Mouse (Mus musculus): ENCODE measurements around the gene Hapln3. TPM values are rescaled to one million over a fixed set of nuclear protein-coding genes. Genes with fewer than 3 reads are reported as not detected.

Hapln3 gene
- total RNA-seq (2021), result 1.1 and 1.3 TPM in 2 replicates
- long read RNA-seq, experiment 1, partial matches to known transcripts, result 0 of 1 reads
- long read RNA-seq, experiment 1, other reads (novel, unspliced or antisense), result 1 of 1 reads
- long read RNA-seq, experiment 2, result 0 reads

DNA sequence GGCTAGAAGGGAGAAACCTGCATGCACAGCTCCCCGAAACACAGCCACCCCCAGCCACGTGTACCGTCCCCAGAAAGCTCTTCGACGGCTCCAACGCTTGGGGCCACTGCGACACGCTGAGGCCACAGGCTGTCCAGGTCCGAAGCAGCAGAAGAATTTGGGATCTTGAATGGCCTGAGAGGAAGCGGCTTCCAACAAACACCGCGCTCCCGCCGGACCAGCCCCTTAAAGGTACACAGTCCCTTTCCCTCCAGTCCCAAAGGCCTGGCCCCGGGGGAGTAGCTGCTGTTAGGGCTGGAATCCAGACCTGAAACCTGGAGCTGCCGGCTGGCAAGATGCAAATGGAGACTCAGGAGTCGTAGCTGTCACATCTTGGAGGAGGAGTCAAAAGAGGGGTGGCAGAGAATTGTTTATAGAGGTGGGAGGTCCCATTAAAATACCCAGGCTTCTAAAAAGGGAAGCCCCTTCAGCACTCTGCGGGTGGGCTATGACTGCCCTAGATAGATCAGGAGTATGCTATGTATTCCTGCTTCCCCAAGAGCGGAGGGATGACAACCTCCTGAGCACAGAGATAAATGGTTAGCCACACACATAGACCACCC, at the start of gene Hapln3:
Gene Hapln3 (minus strand): TSS at position 176 of the 602 bp plus-strand sequence.
- peak; percentile 73 for DNase-seq

DNA sequence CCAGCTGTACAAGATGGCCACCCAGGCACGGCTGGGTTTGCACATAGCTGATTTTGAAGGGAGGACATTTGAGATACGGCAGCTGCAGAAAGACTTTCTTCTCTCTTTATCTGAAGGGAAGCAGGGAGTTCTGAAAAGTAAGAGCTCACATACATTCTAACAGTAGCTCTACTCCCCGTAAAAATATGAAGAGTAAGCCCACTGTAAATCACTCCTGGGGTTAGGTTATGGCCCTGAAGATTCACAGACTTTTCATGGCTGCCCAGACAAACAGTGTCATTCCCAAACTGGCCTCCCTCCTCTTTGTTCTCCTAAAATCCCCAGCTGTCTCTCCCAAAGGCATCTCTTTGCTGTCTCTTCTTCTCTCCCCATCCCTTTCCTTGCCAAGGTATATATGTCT, 43.0 kb upstream of the Hapln3 start:
- DNase-seq, result no peak

DNA sequence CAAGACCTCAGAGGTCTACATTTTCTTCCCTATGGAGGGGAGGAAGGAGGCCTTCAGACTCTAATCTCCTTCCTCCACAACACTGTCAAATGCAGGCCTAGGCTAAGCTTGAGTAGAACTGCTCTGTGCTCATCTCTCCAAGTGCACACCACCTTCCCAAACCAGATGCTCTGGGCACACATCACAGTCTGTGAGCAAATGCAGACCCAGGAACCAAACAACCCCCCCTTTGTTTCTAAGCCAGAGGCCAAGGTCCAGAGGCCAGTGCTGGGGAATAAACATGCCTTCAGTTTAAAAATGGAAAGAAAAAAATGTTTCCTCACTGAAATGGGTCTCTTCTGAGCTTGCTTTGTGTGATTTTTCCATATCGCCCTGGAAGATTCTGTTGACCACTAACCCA, 41.0 kb upstream of the Hapln3 start:
- DNase-seq, result no peak

DNA sequence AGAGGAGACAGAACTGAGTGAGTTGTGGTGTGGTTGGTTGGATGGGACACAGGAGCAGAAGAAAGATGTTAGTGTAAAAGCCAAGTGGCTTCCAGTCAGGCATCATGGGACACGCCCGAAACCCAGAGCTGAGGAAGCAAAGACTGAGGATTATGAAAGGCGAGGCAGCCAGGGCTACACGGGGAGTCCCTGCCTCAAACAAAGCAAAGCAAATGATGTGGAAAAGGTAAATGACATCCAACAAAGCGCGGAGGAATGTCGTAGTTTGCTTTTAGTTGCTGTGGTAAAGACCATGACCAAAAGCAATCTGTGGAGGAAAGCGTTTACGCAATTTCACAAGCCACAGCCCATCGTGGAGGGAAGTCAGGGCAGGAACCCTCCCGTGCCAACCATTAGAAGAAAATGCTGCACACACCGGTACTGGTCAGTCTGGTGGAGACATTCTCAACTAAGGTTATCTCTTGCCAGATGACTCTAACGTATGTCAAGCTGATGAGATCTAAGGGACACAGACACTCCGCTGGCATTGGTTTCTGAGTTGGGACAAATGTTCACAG, 36.3 kb upstream of the Hapln3 start:
- no peak for DNase-seq

DNA sequence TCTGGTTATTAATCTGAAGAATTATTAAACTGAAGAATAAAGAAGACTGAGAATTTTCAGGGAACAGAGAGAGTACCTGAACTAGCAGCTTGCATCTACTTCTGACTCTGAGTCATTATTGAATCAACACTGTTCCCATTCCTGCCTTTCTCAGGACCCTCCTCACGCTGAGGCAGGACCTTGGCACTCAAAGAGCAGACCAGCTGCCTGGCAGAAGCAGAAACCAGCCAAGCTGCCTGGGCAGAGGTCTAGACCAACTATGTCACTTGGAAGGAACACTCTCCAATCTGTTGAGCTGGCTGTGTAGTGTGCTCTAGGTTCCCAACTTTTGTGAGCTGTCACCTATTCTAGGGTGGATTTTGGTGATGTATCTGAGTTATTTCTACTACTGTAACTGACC, 28.6 kb upstream of the Hapln3 start:
- DNase-seq, result no peak

DNA sequence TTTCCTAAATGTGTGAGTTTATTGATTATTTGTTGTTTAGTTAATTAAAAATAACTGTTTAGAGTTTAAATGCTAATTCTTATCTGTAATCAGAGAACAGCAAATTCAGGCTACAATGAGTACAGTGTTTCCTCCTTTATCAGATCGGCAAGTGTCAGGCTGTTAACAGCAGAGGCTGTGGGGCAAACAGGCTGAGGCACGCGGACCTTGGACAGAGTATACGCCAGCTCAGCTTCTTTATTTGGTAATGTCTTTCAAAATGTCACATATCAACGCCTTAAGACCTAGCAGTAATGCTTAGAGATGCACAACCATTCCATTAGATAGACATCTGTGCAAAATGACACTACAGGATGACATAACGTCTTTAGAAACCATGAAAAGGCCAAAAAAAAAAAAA, 18.7 kb upstream of the Hapln3 start:
- no peak for DNase-seq

DNA sequence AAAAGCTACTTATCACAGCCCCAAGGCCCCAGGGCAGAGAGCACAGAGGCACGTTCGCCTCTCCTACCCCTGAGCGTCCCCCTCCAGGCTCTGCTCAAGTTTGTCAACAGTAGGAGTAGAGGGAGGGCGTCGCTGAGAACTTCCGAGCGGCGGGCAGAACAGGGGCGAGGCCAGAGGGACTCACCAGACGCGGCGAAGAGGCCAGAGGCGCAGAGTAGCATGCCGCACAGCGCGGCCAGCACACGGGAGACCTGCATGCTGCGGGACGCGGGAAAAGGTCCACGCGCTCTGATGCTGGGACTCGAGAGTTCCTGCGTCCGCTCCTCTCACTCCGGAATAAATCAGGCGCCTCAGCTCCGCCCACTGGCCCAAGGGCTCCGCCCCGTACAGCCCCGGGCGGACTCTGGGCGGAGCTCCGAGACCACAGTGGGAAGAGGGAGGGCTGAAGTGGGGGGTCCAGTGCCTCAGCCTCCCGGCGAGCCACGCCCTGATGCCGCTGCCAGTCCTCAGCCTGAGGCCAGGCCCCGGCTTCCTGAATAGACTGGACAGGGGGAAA, 18.0 kb upstream of the Hapln3 start, which contains the start of gene Mfge8:
Gene Mfge8 (minus strand): TSS at position 350 of the 556 bp plus-strand sequence.
- DNase-seq, result peak; percentile 96

DNA sequence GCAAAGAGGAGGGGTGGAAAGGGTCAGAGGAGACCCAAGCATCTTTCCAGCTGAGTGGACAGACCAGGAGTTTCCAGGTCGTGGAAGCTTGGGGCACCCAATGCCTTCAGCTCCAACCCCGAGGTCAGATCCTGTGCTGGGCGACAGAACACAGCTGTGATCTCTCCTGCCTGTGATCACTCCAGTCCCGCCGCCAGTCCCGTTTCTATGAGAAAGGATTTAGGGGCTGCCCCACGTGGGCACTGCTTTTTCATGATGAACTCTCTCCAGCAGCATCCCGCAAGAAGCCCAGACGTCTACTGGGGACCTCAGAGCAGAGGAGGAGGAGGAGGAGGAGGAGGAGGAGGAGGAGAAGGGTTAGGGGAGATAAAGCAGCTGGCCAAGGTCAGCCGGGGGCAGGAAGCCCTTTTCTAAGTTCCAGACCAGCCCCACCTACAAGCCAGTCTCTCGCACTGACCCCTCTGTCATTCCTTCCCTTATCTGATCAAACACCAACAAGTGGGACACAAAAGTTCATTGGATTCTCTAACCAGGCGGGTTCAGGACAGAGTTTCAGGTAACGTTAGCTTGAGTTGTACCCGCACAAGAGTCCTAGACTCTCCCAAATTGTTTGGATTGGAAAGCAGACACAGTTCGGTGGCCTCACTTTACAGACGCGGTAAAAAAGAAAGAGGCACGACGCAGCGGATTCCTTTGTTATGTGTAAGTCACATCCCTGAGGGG, 17.3 kb upstream of the Hapln3 start:
- peak; percentile 43 for DNase-seq

DNA sequence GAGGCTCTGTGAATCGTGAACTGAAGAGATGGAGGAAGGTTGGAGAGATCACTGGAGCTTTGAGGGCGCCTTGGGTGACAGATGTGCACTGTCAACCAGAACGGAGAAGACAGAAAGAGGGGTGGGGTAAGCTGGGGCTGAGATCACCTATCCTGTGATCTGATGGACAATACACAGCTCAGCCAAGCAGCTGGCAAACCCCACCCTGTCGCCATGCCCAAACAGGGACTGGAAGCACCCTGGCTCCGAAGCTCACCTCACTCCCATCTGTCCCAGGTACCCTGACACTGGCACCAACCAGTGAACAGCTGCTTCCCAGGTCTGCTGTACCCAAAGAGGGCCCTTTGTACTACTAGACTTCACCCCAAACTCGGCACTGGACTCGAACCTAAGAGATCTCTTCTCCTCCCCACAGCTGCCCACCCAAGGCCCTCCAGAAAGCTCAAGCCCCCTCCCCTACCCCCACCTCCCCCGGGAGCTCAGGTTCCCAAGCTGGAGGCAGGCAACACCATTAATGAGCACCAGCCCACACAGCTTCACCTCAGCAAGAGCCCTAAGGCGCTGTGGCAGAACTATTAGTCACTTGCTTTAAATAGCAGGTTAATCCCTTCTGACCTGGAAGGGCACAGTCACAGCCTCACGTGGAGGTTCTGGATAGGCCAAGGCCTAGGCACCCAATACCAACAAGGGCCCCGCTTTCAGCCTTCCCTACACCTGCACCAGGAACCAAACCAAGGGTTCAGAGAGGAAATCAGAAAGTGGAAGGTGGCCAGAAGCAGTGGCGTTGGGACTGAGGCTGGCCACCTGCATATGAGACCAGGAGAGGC, 16.4 kb upstream of the Hapln3 start:
- DNase-seq, result no peak

DNA sequence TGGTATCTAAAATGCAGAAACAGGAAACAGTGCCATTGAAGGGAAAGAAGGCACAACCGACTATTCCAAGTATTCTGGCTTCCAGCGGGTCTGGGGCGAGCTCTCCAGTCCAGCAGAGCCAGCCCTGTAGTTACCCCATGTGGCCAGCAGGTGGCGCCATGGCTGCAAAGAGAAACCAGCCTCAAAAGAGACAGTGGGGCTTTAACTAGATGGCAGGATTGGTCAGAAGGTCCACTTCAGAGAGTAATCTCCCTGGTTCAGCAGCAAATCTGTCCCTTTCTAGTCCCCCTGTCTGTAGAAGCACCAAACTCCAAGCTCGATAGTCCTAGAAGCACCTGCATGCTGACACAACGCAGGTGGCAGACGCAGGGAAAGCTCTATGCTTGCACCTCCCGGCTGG, 10.1 kb upstream of the Hapln3 start:
- DNase-seq, result peak; percentile 90

DNA sequence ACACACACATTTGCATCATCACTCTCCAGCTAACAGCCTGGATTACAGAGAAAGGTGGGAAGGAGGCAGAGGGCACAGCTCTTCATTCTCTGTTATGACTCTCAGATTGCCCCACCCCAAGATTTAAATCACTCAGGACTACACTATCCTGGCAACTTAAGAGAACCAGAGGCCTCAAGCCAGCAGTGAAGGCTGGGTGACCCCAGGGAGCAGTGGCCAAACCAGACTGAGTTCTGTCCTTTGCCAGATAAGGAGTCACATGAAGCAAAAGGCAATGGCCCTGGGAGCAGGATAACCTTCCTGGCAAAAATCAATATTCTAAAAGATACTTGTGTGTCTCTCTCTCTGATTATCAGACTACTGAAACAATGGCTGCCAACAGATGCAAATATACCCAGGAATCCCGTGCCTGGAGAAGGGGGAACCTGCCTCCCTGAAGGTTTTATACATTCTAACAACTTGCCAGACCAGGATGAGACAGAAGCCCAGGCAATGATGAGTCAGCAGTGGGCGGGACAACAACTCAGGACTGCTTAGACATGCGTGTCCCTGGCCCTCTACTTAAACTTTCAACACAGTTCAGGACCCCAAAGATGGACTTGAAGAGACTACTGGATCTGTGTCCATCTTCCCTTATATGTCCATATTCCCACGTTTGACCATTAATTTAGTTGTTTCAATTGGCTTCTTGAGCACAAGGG, 9.2 kb upstream of the Hapln3 start:
- DNase-seq, result peak; percentile 51

DNA sequence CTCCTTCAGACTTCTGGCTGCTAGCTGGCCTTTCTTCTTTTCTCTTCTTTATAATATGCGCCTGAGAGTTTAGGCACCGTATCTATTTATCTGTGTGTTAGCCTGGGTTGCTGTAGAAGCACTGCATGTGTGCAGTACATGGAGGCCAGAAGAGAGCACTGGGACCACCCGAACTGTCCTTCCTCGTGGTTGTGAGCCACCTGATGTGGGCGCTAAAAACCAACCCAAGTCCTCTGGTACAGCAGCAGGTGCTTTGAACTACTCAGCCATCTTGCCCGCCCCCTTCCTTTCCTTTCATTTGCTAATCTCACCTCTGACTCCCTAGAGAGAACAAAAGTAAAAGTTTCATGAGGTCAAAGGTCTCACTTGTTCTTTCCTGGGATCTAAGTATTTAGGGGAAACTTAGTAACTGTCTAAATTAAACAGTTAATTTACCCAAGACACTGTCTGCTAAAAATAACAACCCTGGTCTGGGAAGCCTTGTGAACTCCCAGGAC, 8.6 kb upstream of the Hapln3 start:
- no peak for DNase-seq

DNA sequence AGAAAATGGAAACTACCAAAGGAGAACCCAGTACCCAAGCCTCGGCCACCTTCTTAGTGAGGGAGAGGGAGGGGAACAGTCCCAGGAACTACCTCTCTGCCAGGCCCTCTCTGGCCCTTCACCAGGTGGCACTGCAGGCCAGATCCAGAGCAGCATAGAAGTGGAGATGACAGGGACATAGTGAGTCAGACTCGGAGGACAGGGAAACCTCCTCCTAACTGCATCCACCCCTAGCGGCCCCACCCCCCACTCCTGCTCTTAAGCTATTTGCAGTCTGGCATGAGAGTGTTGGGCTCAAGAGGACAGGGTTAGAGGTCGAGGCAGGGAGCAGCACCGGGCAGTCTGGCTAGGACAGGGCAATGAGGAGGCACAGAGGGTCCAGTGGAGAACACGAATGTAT, 2.6 kb upstream of the Hapln3 start:
- peak; percentile 46 for DNase-seq

DNA sequence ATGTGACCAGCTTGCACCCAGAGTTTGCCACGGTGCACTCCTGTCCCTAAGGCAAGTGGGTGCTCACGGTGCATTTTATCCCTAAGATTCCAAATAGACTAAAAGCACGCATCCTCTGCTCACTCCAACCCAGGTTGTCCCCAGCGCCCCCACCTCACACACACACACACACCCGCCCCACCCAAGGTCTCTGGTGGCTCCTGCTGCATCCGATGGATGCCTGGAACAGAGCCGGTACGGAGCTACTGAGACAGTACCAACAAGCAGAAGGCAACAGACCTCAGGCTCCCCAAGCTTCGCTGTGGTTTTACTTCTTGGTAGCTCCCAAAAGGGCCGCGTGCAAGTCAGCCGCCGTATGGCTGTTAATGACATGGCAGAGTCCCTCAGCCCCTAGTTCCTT, 433 bp downstream of the Hapln3 start:
- DNase-seq, result peak; percentile 13

DNA sequence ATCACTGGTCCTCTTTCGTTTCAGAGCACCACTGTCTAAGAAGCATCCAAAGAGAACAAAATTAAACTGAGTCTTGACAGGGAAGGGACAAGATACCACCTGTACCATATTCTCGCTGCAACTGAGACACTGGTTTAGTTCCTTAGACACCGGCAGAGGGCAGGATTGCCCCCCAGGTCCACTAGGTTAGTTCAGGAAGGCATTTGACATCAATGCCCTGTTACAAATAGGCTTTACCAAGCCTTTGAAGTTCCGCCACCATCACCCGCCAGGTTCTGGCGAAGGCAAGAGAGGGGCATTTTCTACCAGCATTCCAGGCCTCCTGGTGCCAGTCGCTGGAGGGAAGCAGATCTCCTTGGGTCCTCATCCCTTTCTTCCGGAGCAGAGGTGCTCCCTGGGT, 935 bp downstream of the Hapln3 start:
- DNase-seq, result no peak

DNA sequence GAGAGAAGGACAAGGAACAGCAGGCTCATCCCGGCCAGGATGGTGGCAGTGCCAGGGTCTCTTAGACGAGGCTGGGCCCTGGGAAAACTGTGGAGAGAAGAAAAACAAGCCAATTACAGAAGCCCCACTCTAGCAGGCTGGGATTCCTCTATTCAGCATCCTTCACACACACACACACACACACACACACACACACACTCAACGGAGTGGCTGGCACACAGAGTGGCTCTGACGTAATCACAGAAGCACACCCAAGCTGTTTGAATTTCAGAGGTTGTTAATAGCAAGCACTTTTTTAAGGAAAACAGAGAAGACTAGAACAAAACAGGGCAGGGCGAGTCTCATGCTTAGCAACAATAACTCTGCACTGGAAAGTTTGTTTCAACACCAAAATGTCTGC, 7.4 kb downstream of the Hapln3 start:
- DNase-seq, result no peak

DNA sequence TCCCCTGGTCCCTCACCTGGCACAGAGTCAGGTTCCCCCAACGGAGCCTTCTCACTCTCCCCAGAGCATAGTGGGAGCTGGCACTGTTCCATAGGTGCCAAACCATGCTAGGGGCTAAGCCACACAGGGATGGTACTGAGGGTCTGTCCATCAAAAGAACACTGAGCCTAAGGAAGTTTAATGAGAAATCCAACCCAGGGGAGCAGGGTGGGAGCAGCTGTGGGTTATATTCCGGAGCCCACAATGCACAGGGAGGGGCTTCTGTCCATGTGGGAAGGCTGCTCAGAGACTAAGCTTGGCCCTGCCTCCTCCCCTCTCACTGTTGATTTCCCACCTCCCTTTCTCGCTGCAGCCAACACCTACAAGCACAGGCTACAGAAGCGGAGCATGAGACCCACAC, 17.0 kb downstream of the Hapln3 start:
- no peak for DNase-seq

DNA sequence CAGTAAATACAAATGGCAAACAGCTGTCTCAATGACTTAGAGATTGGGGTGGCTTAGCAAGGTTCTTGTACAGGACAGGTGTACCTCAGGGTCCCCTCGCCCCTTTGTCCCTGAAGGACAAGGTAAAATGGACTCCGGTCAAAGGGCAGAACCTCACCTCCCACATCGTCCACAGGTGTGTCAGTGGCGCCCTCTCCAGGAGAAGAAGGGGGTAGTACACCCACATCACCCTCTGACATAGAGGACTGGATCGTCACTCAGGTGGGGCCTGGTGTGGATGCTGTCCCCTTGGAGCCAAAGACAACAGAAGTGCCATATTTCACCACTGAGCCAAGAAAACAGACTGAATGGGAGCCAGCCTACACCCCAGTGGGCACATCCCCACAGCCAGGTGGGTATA, 34.3 kb downstream of the Hapln3 start:
- DNase-seq, result no peak

DNA sequence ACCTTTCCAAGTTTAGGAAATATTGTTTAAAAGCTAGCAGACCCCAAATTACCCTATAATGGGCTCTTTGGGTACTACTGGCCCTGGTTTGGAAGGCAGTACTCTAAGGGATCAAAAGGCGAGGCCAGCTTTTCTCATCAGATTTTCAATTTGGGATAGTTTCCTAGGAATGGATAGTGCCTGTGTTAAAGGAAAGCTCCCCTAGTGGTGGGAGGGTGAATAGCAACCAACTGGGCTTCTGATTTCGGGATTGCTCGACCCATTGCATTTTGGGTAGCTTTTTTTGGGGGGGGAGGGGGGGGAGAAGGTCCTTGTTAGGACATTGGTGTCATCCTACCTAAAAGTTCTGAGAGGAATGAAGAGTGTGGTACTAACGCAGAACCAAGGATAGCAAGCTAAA, 41.7 kb downstream of the Hapln3 start:
- peak; percentile 30 for DNase-seq

DNA sequence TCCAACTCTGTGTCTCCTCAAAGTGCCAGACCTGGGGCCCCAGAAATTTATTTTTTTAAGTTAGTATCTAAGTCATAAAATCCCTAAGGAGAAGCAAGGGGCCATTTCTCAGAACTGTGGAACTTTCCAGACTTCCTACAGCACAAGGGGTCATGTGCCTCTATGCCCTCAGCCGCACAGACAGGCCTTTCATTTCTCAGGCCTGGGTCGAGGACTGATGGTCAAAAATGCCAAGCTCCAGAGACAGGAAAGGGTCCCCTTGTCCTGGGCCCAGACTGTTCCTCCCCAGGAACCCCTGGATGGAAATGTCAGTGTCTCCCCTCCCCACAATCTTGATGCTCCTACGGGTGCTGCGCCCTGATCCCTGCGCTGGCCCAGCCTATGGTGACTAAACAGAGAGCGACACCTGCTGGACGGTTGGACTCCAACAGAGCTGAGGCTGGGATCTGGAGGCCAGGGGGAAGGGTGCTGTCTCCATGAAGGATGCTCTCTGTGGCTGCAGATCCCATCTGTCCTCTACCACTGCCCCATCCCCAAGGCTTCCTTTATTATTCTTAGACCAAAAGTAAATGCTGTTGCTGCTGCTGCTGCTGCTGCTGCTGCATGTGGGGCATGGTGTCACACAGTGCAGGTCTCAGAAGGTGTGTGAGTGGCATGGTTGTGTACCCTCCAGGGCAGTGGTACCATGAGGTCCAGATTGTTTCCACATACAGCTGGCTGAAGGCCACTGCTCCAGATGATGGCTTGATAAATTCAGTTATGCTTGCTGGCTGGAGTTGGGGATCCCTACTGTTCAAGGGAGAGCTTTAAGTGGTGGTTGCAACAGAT, 50.0 kb downstream of the Hapln3 start:
- DNase-seq, result peak; percentile 82

DNA sequence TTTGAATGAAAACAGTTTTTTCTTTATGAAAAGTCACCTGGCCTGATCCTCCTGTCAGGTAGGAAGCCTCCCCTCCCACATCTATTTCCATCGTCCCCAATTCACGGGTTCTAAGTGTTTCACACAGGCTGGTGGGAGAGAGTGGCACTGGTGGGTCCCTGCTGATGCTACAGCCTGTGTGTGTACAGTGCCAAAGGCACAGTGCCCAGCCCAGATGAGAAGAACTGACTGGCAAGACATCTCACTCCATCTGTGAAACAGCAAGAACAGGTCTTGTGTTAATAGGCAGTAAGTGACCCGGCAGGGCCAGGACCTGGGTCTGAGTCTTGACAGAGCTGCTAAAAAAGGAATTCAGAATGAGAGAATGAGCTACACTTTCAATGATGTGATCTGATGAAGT, 51.6 kb downstream of the Hapln3 start:
- DNase-seq, result no peak
